Mouse (Mus musculus) heart, postnatal 10 days (tissue): ENCODE results near the gene Megf11. TPM values are rescaled to one million over a fixed set of nuclear protein-coding genes. Genes with fewer than 3 reads are reported as not detected.
"Not testable (repeated sequence)": the region's sequence is repeated elsewhere in the genome, so short reads cannot be mapped to it uniquely, and the experiment has no call there.

Experiments used
- DNase-seq, 2 experiments: peaks; one replicate each; pipeline ENCODE4 v3.0.0; 2021
- intact Hi-C: fragments of 180-260 bp; cut with DNase I; formaldehyde crosslinking; loops from one replicate; pipeline ENCODE4 v1.15.1; 2025
- microRNA-seq, 2 experiments: library from miRNA; unstranded; fragments of <30 nt; microRNA quantifications; one replicate each; pipeline ENCODE4 v1.2.0; 2022
- total RNA-seq, 2 experiments: library from RNA; stranded (reverse); gene quantifications; 2 replicates each; pipeline ENCODE4 v1.2.3; 2021

Gene Megf11
- total RNA-seq, 2 experiments from 2014 or later: 3.3 to 4.2 TPM

- intact Hi-C loops: loop anchor here (5.0 kb wide), 1 partner anchor 393 kb away; the partner anchor contains the start of gene Dis3l
- not testable (repeated sequence) for DNase-seq
Observed at GRCm38 (mm10) chr9:64734992-64735391, 349.6 kb downstream of the Megf11 start.

DNA sequence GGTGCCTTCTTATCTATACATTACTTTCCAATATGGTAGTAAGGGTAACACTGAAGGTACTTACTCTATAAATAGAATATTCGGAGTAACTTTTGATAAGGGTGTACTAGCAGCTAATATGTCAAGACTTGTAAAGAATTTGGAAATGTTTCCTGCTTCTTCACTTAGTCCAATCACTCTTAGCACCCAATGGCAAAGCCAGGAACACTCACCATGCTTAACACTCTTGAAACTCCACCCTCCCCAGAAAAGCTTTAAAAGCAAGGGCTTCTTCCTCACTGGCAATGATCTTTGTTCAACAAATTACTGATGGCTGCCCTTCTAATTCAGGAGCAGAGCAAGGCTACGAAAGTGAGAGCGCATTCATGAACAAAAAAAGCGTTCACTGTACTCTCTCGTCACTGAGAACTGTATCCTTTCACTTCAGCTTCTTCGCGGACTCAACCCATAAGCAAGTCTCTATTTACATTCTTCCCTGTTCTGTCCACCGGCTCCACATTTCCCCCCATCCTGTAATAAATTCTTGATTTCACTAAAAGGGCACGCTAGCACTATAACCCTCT is 350.7 kb downstream of the Megf11 start:
- no peak for DNase-seq
- intact Hi-C loops: loop anchor here (2.0 to 5.0 kb wide), 2 partner anchors 75 to 394 kb away; partner anchors contain the start of genes Dennd4a and Dis3l

DNA sequence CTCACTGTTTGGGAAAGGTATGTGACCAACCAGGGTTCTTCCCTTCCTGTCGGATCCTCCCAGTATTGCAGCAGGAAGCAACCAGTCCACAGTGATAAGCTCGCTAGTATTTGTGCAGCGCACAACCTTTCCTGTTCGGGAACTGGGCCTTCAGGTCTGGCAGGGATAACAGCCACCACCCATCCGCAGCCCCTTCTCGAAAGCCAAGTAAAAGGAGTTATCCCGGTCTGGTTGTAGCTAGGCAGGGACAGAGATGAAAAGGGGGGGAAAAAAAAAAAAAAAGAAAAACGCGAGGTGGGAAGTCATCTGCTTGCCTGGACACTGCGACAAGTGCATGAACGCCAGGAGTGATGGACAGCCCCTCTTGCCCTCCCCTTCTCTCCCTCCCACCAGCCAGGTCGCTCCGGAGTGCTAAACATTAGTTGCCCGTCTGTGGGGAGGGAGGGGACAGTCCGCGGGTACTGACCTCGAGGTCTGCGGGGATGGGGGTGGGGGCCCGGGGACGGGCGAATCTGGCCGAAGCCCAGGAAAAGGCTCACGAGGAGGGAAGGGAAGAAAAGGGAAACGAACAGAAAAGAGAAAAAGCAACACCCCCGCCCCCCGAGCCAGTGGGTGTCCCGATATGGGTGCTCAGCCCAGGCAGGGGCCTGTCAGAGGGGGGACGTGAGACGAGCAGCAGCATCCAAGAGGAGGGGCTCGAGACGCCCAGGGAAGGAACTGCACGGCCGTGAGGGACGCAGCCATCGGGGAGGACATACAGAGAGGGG is 351.4 kb downstream of the Megf11 start:
- intact Hi-C loops: loop anchor here (2.0 to 5.0 kb wide), 2 partner anchors 74 to 395 kb away; partner anchors contain the start of genes Dennd4a and Dis3l
- peak; percentile 82 for DNase-seq

DNA sequence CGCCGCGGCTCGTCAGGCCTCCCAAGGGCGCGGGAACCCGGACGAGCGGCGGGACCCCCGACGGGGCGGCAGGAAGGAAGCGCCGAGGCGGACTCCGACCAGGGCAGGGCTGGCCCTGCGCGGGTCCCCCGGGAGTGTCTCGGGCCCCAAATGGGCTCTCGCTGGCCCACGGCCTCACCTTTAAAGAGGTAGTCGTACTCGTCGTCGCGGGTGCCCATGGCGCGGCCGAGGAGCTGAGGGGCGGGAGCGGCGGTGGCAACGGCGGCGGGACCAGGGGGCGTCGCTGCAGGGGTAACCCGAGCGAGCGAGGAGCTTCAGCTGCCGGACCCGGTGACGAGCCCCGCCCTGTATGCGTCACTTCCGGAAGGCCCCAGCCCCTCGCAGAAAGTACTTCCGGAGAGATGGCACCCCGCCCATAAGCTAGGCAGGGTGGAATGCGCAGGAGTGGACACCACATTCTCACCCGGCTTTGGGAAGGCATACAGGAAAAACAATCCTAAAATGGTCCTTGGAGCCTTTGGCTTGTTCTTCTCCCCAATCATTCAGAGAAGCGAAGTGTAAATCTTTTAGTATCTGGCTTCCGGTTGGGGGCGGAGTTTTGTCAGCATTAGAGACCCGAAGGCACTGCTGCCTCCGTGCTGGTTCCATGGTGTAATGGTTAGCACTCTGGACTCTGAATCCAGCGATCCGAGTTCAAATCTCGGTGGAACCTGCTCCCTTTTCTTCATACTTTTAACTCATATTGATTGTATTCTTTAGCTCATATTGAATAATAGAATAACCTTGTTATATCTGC is 352.2 kb downstream of the Megf11 start, which contains the start of gene Rab11a:
TSS of gene Rab11a (minus strand) at position 353 of the 796 bp plus-strand sequence.
- intact Hi-C loops: loop anchor here (2.0 to 5.0 kb wide), 2 partner anchors 73 to 395 kb away; partner anchors contain the start of genes Dennd4a and Dis3l
- peak; percentile 97 to 99 for DNase-seq

DNA sequence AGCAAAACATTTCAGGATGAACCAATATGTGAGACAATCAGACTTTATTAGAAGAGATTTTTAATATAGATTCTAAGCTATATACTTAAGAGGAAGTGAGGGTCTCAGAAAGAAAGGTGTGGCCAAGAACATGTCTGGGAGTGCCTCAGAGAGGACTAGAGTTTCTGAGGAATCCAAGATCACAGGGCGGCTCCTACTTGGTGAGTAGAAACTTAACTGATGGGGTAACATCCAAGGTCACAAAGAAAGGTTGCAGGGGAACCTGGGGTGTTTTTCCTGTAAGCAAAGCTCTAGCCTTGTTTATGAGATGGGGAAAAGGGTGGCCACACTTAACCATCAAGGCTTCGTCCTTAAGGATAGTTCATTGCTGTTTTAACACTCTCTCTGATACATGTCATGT is 353.6 kb downstream of the Megf11 start:
- intact Hi-C loops: loop anchor here (5.0 kb wide), 1 partner anchor 397 kb away; the partner anchor contains the start of gene Dis3l

DNA sequence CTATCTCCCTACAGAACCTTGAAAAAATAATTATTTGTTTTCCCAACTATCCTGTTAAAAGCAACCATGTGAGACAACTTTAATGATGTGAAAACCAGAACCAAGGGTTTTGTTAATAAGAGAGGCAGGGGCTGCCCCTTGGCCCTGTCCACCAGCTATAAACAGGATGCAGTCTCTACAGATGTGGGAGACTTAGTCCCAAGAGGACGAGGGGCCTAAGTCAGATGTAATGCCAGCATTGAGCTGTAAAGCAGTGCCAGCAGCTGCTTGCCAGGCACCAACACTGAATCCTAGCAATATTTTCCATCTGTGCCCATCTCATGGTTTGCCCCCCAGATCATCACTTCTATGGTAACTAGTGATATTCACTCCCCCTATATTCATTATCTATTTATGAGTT is 357.0 kb downstream of the Megf11 start:
- intact Hi-C loops: no loop called here

More for the DNA sequence above, 353.6 kb downstream of the Megf11 start:
- no peak for DNase-seq

GRCm38 (mm10) chr9:64747735-64748134 is 362.3 kb downstream of the Megf11 start:
- DNase-seq: no peak
- intact Hi-C loops: no loop called here

More for the DNA sequence above, 357.0 kb downstream of the Megf11 start:
- no peak for DNase-seq

- DNase-seq: no peak
- intact Hi-C loops: no loop called here
Observed at GRCm38 (mm10) chr9:64749314-64749713, 363.9 kb downstream of the Megf11 start.

GRCm38 (mm10) chr9:64752575-64752974 is 367.1 kb downstream of the Megf11 start:
- intact Hi-C loops: no loop called here
- no peak for DNase-seq

DNA sequence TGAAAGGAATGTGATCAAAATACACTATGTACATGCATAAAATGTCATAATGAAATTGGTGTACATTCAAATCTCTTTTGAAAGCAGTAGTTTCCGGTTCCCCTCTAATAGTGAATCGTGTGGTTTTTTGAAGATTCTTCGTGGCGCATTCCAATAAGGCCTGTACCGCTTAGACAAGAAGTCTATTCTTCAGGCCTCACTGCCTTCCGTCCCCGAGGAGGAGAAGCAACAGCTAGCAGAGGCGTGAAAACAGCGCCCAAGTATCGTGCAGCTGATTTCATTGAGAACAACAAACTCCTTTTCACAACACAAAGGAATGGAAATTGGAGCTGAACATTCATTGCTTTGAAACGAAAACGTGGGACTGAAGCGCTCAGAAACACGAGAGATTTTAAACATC is 372.6 kb downstream of the Megf11 start:
- DNase-seq: no peak
- intact Hi-C loops: no loop called here

Small RNA genes lying within 50 kb of the gene (microRNA-seq; reads per million reads assigned to microRNA genes)
- 0 reads per million in 2 experiments for gene Gm47308

Other genes with a start within 250 kb of the Megf11 start
- gene Zwilch, start 212.5 kb upstream of the Megf11 start, total RNA-seq: 1 to 10 TPM; 5.8 to 8.1 TPM
- 100 to 1,000 TPM; 625 to 646 TPM for gene Rpl4, start 212.3 kb upstream of the Megf11 start, total RNA-seq
- gene Snapc5, start 206.4 kb upstream of the Megf11 start, total RNA-seq: 10 to 100 TPM; 19.9 to 24.2 TPM
- gene Uchl4, start 150.4 kb upstream of the Megf11 start, total RNA-seq: 1 to 10 TPM; 2.1 to 2.2 TPM
- gene Map2k1, start 132.0 kb upstream of the Megf11 start, total RNA-seq: 10 to 100 TPM; 59.6 to 65.1 TPM
- 10 to 100 TPM; 26.6 to 28.9 TPM for gene Tipin, start 104.0 kb upstream of the Megf11 start, total RNA-seq
- gene Dis3l, start 44.3 kb upstream of the Megf11 start, total RNA-seq: 10 to 100 TPM; 17.4 to 21.3 TPM